Mouse (Mus musculus) lung, embryonic 15.5 days (tissue): ENCODE measurements at regions not wholly inside any gene's neighbourhood (a gene's known extent, or its start where the extent isn't known, plus 50 kb on each side); places are given as distances from the start of the nearest gene placed in this dataset.
A peak's percentile ranks its signal among the peaks of the same experiment; 100 is the strongest.

ENCODE experiments used
- ATAC-seq: fragments of 200-750 bp; cut with Nextera tagmentation; 2 replicates; pipeline ENCODE4 v1.8.0; 2017; ENCODE audit warnings: moderate number of reproducible peaks, borderline replicate concordance; ENCODE audit not compliant: low FRiP score, low TSS enrichment; ENCODE audit errors: extremely low read depth
- H3K27ac ChIP-seq: fragments of 300-500 bp; sonication (generic); 2 replicates; pipeline ENCODE4 v1.5.1; 2015; ENCODE audit warnings: moderate library complexity, mild to moderate bottlenecking, inconsistent platforms
- H3K27me3 ChIP-seq: fragments of 300-500 bp; sonication (generic); 2 replicates; pipeline ENCODE4 v1.6.1; 2015; ENCODE audit warnings: inconsistent platforms
- H3K36me3 ChIP-seq: fragments of 300-500 bp; sonication (generic); 2 replicates; pipeline ENCODE4 v1.6.1; 2015; ENCODE audit warnings: inconsistent platforms
- H3K4me1 ChIP-seq: fragments of 300-500 bp; sonication (generic); 2 replicates; pipeline ENCODE4 v1.6.1; 2015; ENCODE audit warnings: inconsistent platforms
- H3K4me2 ChIP-seq: fragments of 300-500 bp; sonication (generic); 2 replicates; pipeline ENCODE4 v1.6.1; 2015; ENCODE audit warnings: inconsistent platforms, mild to moderate bottlenecking, moderate library complexity
- H3K4me3 ChIP-seq: fragments of 300-500 bp; sonication (generic); 2 replicates; pipeline ENCODE4 v1.5.1; 2015; ENCODE audit warnings: mild to moderate bottlenecking, inconsistent platforms
- H3K9ac ChIP-seq: fragments of 300-500 bp; sonication (generic); 2 replicates; pipeline ENCODE4 v1.6.1; 2015; ENCODE audit warnings: inconsistent platforms
- H3K9me3 ChIP-seq: fragments of 300-500 bp; sonication (generic); 2 replicates; pipeline ENCODE4 v1.6.1; 2016; ENCODE audit warnings: inconsistent platforms
- WGBS: fragments of 180-500 bp; shearing (Covaris S2); methylation state at CpG from one replicate; pipeline ENCODE4 v1.1.7; 2015; 5-methylcytosine and 5-hydroxymethylcytosine counted together

GRCm38 (mm10) chr7:72703652-72704341 lies 397.4 kb upstream of the Mctp2 start:
- Histone ChIP-seq H3K27ac (no peak overlapping the region), H3K4me1 (0 out of 2 replicates have a peak, but pooled peaks cover 3% of the 10 kb centered on the region), H3K9ac (no peak overlapping the region), H3K9me3 (no peaks in the 10 kb centered on the region), H3K36me3 (no peaks in the 10 kb centered on the region), H3K4me3 (no peak overlapping the region), H3K4me2 (no peak overlapping the region), H3K27me3 (no peaks in the 10 kb centered on the region)
- no peak for ATAC-seq
- WGBS, result 54% methylated on average over 5 of the region's 5 CpGs

- Histone ChIP-seq H3K9me3 (no peaks in the 10 kb centered on the region), H3K4me2 (no peak overlapping the region), H3K9ac (no peak overlapping the region), H3K27ac (no peak overlapping the region), H3K36me3 (no peaks in the 10 kb centered on the region), H3K27me3 (no peaks in the 10 kb centered on the region), H3K4me1 (0 out of 2 replicates have a peak, but pooled peaks cover 9% of the 10 kb centered on the region), H3K4me3 (no peak overlapping the region)
- 38% methylated on average over 8 of the region's 8 CpGs for WGBS
- ATAC-seq, result peak; percentile 49; the same call in 1 of the 2 replicates
These were observed 405.1 kb upstream of the Mctp2 start for GRCm38 (mm10) chr7:72711193-72712131.

GRCm38 (mm10) chr7:72715401-72715800 lies 409.0 kb upstream of the Mctp2 start:
- no peak for ATAC-seq
- no peak overlapping the region for H3K9ac ChIP-seq
- H3K36me3 ChIP-seq, result no peaks in the 10 kb centered on the region
- H3K9me3 ChIP-seq, result no peaks in the 10 kb centered on the region
- H3K4me2 ChIP-seq, result no peak overlapping the region
- 0 out of 2 replicates have a peak, but pooled peaks cover 9% of the 10 kb centered on the region for H3K4me1 ChIP-seq
- no peak overlapping the region for H3K4me3 ChIP-seq
- WGBS, result 77% methylated on average over 5 of the region's 5 CpGs
- no peak overlapping the region for H3K27ac ChIP-seq
- H3K27me3 ChIP-seq, result no peaks in the 10 kb centered on the region

GRCm38 (mm10) chr7:72716051-72716450 lies 409.6 kb upstream of the Mctp2 start:
- Histone ChIP-seq H3K4me1 (0 out of 2 replicates have a peak, but pooled peaks cover 7% of the 10 kb centered on the region), H3K27ac (no peak overlapping the region), H3K36me3 (no peaks in the 10 kb centered on the region), H3K27me3 (no peaks in the 10 kb centered on the region), H3K4me2 (no peak overlapping the region), H3K4me3 (no peak overlapping the region), H3K9ac (no peak overlapping the region), H3K9me3 (no peaks in the 10 kb centered on the region)
- ATAC-seq, result no peak
- 72% methylated on average over 1 of the region's 1 CpGs for WGBS

GRCm38 (mm10) chr7:72726214-72726854 lies 419.9 kb upstream of the Mctp2 start:
- Histone ChIP-seq H3K4me1 (no peaks in the 10 kb centered on the region), H3K36me3 (no peaks in the 10 kb centered on the region), H3K27ac (no peak overlapping the region), H3K4me2 (no peak overlapping the region), H3K4me3 (no peak overlapping the region), H3K9me3 (no peaks in the 10 kb centered on the region), H3K9ac (no peak overlapping the region), H3K27me3 (no peaks in the 10 kb centered on the region)
- no peak for ATAC-seq
- WGBS, result 49% methylated on average over 9 of the region's 9 CpGs

GRCm38 (mm10) chr7:72737792-72738191 lies 431.4 kb upstream of the Mctp2 start:
- Histone ChIP-seq H3K36me3 (no peaks in the 10 kb centered on the region), H3K9me3 (no peaks in the 10 kb centered on the region), H3K27ac (no peak overlapping the region), H3K9ac (no peak overlapping the region), H3K27me3 (no peaks in the 10 kb centered on the region), H3K4me2 (no peak overlapping the region), H3K4me1 (no peaks in the 10 kb centered on the region), H3K4me3 (no peak overlapping the region)
- 78% methylated on average over 8 of the region's 8 CpGs for WGBS
- no peak for ATAC-seq

- no peak for ATAC-seq
These were observed 432.0 kb upstream of the Mctp2 start for GRCm38 (mm10) chr7:72738324-72738944.

GRCm38 (mm10) chr7:72742376-72742775 lies 436.0 kb upstream of the Mctp2 start:
- WGBS, result 74% methylated on average over 2 of the region's 2 CpGs
- Histone ChIP-seq H3K9me3 (no peaks in the 10 kb centered on the region), H3K27ac (no peak overlapping the region)

More at GRCm38 (mm10) chr7:72738324-72738944, 432.0 kb upstream of the Mctp2 start:
- Histone ChIP-seq H3K27ac (no peak overlapping the region), H3K9me3 (no peaks in the 10 kb centered on the region), H3K9ac (no peak overlapping the region), H3K27me3 (no peaks in the 10 kb centered on the region), H3K36me3 (no peaks in the 10 kb centered on the region), H3K4me2 (no peak overlapping the region), H3K4me1 (no peaks in the 10 kb centered on the region), H3K4me3 (no peak overlapping the region)
- 54% methylated on average over 13 of the region's 13 CpGs for WGBS

GRCm38 (mm10) chr7:72751501-72751917 lies 445.1 kb upstream of the Mctp2 start:
- Histone ChIP-seq H3K4me1 (no peaks in the 10 kb centered on the region), H3K4me2 (no peak overlapping the region), H3K4me3 (no peak overlapping the region), H3K36me3 (no peaks in the 10 kb centered on the region), H3K9me3 (no peaks in the 10 kb centered on the region), H3K27ac (no peak overlapping the region), H3K9ac (no peak overlapping the region), H3K27me3 (no peaks in the 10 kb centered on the region)
- ATAC-seq, result no peak
- 57% methylated on average over 10 of the region's 10 CpGs for WGBS

More at GRCm38 (mm10) chr7:72742376-72742775, 436.0 kb upstream of the Mctp2 start:
- Histone ChIP-seq H3K4me1 (no peaks in the 10 kb centered on the region), H3K9ac (no peak overlapping the region), H3K36me3 (no peaks in the 10 kb centered on the region), H3K4me2 (no peak overlapping the region), H3K27me3 (no peaks in the 10 kb centered on the region), H3K4me3 (no peak overlapping the region)
- ATAC-seq, result no peak

- Histone ChIP-seq H3K27me3 (no peaks in the 10 kb centered on the region), H3K4me1 (no peaks in the 10 kb centered on the region), H3K9me3 (no peaks in the 10 kb centered on the region), H3K4me2 (no peak overlapping the region), H3K9ac (no peak overlapping the region), H3K27ac (0 out of 2 replicates have a peak overlapping the region, but pooled peaks have one; percentile 2), H3K36me3 (no peaks in the 10 kb centered on the region), H3K4me3 (no peak overlapping the region)
- no peak for ATAC-seq
- 42% methylated on average over 3 of the region's 3 CpGs for WGBS
These were observed 446.7 kb upstream of the Mctp2 start for GRCm38 (mm10) chr7:72753053-72753559.

- Histone ChIP-seq H3K9me3 (no peaks in the 10 kb centered on the region), H3K27me3 (no peaks in the 10 kb centered on the region), H3K4me3 (no peak overlapping the region), H3K4me2 (no peak overlapping the region), H3K4me1 (peaks cover 2% of the 10 kb centered on the region; the same call in 1 of the 2 replicates), H3K9ac (no peak overlapping the region), H3K27ac (no peak overlapping the region), H3K36me3 (no peaks in the 10 kb centered on the region)
- 45% methylated on average over 1 of the region's 1 CpGs for WGBS
- no peak for ATAC-seq
These were observed 456.3 kb upstream of the Mctp2 start for GRCm38 (mm10) chr7:72762711-72763110.
